Mouse (Mus musculus): ENCODE data around the gene Shank1.
A peak's percentile ranks its signal among the peaks of the same experiment; 100 is the strongest.

The Shank1 gene

DNA sequence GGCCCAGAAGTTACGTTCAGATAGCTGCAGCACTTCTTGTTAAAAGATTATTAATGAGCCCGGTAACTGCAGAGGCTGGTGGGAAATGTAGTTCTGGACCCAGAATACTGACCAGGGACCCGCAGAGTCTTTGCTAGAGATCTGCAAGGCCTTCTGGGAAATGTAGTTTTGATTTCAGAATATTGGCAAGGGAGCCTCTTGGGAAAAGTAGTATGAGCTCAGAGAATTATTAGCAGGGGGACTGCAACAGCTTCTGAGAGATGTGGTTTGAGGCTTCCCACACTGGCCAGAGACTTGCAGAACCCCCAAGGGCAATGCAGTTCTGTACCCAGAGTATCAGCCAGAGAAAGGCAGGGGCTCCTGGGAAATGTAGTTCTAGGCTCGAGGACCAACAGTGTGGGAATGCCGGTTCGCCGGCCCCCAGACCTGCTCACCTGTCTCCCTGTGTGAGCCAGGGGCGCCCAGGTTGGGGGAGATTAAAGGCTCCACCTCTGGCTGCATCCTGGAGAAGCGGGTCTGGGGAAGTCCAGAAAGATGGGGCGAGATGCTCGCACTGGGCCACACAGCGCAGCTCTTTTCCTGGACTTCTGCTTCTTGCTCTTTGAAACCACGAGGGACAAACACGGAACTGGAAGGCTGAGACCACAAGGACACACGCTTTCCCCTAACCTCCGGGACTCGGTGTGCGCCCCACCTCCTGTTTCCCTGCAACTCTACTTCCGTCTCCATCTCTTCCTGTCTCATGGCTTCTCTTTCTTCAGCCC lies 64.0 kb downstream of the Shank1 start:
- peak; percentile 92 for DNase-seq (ENCODE audit: low spot score)

DNA sequence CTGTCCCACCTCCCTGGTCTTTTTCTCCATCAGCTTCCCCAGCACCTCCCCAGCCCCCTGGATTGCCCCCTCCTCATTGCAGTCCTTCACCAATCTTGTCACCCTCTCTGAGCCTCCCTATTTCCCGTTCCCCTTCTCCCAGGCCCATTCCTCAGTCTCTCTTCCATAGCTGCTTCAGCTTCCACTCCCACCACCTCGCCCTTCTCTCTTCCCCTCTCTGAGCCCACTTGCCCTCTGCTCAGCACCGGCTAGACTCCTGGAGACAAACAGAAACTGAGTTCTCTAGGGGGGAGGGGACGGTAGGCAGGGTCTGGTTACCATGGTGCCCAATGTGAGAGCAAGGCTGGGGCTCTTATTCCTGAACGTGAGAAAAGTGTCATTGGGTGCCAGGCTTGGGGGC lies 64.7 kb downstream of the Shank1 start:
- no peak for DNase-seq (ENCODE audit: low spot score)

DNA sequence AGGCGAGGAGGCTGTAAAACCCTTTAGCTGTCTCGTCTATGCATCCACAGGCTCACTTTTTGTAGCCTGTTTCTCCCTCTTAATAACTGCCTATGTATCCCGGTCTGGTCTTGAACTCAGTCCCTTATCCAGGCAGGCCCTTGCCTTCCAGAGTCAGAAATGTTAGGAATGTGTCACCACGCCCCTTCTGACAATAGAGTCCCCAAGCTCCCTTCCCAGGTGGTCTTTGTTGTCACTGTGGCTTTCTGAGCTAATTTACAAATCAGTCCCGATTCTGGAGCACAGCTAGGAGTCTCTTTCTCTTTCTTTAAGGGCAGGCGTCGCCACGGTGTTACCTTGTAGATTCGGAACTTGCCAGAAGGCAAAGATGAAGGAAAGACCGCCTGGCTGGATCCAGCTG lies 65.2 kb downstream of the Shank1 start:
- no peak for DNase-seq (ENCODE audit: low spot score)

DNA sequence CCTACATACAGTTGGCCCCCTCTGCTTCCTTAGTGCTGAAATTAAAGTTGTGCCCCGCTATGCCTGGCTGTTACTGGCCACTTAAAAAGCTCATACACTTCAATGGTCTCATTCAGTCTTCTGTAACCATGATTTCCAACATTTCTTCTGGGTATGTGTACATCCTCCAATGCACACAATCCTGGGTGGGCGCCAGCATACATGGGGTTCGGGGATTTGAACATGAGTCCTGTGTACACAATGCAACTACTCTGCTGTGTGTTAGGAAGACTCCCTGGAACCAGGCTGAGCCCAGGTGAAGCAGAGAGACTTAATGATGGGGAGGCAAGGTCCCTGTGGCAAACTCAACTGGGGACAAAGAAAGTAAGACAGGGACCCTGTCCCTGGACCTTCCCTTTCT lies 65.7 kb downstream of the Shank1 start:
- DNase-seq (ENCODE audit: low spot score) = no peak

DNA sequence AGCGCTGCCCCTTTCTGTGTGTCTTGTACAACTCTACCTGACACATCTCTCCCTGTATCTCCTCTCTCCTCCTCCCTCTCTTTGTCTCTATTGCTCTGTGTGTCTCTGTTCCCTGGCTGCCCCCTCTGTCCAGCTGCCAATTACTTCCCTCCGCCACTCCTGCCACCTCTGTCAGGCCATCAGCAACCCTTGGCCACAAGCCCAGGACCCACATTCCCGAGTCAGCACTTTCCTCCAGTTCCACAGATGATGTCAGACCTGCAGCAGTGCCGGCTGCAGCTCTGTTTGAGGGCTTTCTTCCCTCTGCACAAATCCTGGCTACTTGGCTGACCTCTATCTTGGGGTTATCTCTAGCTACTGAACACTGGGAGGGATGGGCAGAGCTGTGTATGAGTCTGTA lies 68.2 kb downstream of the Shank1 start:
- no peak for DNase-seq (ENCODE audit: low spot score)

DNA sequence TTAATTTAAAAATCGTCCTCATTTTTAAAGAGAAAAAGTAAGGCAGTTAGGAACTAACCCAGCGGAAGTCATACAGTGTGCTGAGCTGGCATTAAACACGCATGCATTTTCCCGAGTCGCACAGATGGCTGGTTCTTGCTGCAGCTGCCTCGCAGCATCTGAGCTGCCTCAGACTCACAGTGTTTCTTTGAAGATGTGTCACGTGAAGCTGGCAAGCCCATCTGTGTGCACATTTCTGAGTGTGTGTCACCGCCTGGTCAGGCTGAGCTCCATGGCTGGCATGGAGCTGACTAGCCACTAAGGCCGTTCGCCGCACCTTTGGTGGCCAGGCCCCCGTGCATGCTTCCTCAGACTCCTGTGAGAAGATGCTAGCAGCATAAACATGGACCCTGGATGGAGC lies 72.5 kb downstream of the Shank1 start:
- no peak for DNase-seq (ENCODE audit: low spot score)

DNA sequence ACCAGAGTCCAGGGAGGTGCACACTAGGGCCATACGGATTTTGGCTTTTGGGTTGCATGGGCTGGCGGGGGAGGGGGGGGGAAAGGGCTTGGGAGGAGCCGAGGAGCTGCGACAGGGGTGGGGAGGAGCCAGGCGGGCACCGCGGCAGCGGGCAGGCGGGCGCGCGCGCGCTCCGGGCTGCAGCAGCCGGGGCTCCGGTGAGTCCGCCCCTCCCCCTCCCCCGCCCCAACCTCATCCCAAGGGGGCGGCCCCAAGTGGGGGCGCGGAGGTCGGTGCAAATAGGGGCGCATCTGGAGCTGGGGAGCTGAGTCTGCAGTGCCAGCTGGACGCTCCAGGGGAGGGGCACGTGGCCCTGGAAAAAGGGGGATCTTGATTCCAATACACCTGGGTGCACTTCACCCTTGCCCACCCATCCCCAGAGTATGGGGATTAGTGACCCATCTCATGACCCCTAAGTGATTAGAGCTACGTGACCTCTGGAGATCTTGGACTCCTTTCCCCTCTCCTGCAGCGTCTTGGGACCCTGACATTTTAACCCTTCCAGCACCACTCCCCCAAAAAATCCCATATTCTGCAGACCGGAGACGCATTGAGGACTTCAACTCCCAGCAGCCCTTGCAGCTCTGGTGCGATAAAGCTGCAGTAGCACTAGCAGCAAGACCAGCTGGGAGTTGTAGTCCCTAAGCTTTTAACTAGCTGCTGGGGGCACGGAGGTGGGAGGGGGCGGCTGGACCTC lies 74.1 kb downstream of the Shank1 start, which contains the start of gene Syt3:
Gene Syt3, plus strand, starts transcription at position 123 of the 736 bp plus-strand sequence.
- peak; percentile 30 for DNase-seq (ENCODE audit: low spot score)

DNA sequence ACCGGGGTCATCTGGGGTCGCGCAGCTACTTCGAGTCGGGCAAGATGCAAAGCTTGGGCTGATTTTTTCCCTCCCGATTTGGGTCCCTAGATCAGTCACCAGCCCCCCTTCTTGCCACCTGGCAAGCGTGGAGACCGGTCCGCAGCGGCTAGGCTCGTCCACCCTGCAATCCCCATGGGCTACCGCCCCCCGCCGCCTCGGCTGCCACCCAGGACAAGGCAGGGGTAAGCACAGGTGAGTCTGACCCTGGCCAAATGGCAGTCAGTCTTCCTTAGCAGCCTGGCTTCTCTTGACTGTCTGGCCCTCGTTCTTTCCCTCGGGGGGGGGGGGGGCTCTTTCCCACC lies 74.6 kb downstream of the Shank1 start:
- DNase-seq (ENCODE audit: low spot score) = no peak

DNA sequence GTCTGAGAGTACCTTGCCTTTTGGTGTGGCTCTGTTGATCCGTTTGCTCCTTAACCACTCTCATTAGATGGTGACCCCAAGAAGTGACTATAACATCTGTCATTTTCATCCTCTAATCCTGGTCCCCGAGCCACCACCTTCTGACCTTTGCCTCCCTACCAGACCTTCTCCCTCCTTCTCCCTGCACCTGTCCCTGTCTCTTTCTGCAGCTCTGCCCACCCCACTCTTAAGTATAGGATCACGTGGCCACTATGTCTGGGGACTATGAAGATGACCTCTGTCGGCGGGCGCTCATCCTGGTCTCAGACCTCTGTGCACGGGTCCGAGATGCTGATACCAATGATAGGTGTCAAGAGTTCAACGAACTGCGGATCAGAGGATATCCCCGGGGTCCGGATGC lies 75.7 kb downstream of the Shank1 start, which contains the start of gene 1700008O03Rik:
Gene 1700008O03Rik, minus strand, starts transcription at position 101 of the 400 bp plus-strand sequence.
- no peak for DNase-seq (ENCODE audit: low spot score)

DNA sequence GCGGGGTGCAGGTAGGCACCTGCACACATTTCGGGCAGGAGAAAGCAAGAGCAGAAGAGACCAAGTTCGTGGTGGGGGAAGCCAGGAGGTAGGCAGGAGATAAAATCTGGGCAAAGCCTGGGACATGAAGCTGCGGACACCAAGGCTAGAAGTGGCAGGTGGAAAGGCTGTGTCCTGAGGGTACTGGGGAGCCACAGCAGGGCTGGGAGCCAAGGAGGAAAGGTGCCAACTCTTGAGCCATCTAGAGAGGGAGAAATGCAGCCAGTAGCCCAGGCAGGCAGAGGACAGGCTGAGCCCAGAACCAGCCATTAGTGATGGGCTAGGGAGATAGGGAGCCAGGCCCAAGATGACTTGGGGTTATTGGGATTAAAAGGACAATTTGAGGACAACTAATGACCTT lies 81.8 kb downstream of the Shank1 start:
- DNase-seq (ENCODE audit: low spot score) = no peak

DNA sequence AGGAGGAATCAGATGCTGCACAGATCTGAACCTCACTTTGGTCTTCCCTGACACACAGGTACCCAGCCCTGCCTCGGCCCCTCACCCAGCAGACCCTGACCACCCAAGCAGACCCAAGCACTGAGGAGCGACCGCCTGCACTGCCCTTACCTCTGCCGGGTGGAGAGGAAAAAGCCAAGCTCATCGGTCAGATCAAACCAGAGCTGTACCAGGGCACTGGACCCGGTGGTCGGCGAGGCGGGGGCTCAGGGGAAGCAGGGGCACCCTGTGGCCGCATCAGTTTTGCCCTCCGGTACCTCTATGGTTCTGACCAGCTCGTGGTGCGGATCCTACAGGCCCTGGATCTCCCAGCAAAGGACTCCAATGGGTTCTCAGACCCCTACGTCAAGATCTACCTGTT lies 82.3 kb downstream of the Shank1 start:
- DNase-seq (ENCODE audit: low spot score) = no peak

DNA sequence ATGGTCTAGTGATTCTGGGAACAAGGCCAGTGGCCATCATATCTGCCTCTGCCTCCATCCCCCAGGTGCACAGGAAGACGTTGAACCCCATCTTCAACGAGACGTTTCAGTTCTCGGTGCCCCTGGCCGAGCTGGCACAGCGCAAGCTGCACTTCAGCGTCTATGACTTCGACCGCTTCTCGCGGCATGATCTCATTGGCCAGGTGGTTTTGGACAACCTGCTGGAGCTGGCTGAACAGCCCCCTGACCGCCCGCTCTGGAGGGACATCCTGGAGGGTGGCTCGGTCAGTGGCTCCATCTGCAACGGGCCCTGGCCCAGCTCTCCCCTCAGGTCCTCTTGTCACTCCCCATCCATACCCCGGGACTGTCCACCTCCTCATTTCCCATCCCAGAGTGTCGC lies 83.2 kb downstream of the Shank1 start:
- DNase-seq (ENCODE audit: low spot score) = no peak

DNA sequence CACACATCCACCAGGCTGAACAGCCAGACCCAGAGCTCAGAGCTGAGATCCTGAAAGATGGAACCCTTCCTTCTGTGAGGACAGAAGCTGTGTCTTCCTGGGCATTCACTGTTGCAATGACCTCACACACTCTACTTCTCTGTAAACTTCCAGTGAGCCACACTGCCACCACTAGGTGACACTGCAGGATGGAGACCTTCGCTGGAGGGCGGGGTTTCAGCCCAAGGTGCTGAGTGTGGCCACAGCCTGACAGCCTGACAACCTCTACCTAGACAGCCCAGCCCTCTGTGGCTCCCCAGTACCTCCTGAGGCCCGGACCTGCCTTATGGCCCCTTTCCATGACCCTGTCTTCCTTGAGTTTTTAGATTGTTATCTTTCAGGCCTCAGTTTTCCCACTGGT lies 88.5 kb downstream of the Shank1 start:
- DNase-seq (ENCODE audit: low spot score) = peak; percentile 32

DNA sequence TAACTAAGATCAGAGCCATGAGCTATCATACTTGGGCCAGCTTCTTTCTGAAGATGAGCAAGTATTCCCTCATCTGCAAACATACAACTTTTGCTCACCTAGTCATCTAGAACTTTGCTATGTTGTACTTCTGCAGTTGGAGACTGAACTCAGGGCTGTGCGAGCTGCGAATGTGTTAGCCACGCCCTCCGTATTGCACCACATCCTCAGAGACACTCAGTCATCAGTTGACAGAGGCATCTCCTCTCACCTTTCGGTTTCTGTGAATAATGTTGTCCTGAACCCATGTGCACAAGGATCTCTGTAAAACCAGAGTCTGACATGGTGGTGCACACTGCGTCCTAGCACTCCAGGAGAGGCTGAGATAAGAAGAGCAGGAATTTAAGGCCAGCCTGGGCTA lies 91.6 kb downstream of the Shank1 start:
- DNase-seq (ENCODE audit: low spot score) = no peak

DNA sequence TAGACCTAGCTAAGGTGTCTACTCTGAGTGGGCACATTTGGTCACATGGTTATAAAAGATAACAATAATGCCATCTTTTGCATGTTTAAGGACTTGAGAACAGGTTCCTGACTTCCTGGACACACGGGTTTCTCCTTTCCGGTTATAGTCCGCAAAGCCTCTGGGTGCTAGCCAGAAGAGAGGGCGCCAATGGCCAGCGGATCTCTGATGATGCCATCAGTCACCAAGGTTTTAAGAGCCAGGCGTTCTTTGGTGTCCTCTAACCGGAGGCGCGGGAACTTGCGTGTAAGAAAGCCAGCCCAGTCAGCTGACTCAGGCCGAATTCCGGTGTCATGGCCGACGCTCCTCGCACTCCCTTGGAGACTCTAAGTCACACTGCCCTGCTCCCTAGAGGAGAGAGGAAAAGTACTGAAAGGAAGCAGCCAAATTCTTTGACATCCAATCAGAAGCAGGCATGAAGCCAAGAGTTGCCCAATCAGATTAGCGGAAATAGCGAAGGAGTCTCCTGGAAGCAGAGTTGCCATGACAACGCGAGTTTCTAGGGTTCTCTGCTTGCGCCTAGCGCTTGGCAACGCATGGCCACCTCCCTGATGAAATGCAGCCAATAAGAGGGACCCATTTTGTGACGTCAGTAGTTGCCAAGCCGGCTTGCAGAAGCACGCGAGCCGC lies 95.4 kb downstream of the Shank1 start:
- DNase-seq (ENCODE audit: low spot score) = peak; percentile 90

DNA sequence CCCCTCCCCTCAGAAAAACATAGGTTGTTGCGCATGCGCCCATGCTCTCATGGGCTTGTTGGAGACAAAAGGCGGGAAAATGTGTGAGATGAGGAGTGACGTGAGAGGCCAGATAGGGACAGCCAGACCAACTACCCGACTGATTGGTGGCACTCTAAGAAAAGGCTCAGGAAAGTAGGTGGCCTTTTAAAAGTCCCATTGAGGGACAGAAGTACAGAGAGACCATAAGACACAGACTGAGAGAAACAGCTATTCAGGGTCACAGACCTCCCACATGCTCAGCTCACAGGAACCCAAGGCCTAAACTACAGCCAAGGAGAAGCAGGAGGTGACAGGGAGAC lies 95.9 kb downstream of the Shank1 start:
- no peak for DNase-seq (ENCODE audit: low spot score)

Measured in yolk sac, embryonic 10.5 days (tissue).